Mouse (Mus musculus) ES-E14 (cell line): ENCODE data around the gene Pde2a. TPM values are rescaled to one million over a fixed set of nuclear protein-coding genes. Genes with fewer than 3 reads are reported as not detected.

Source experiments
- DNase-seq: peaks from one replicate; pipeline ENCODE4 v3.0.0-alpha.2; 2013; ENCODE audit warnings: low read depth, low spot score
- H3K27ac ChIP-seq: 2 replicates; pipeline ENCODE4 v1.5.1; 2012; ENCODE audit warnings: low read depth, mild to moderate bottlenecking, low read length, moderate library complexity, mixed read lengths; ENCODE audit not compliant: poor library complexity, insufficient read depth, severe bottlenecking
- H3K36me3 ChIP-seq: 2 replicates; pipeline ENCODE4 v1.6.1; 2012; ENCODE audit warnings: mild to moderate bottlenecking, low read length, moderate library complexity, mixed read lengths; ENCODE audit not compliant: control insufficient read depth, poor library complexity, insufficient read depth, severe bottlenecking
- H3K4me1 ChIP-seq, 2 experiments: fragments of 150-350 bp in 1 of 2; sonication (generic) in 1 of 2; 2 replicates each; pipeline ENCODE4 v1.6.1; 2012; ENCODE audit warnings: low read length in 2 of 2, mild to moderate bottlenecking in 1 of 2, mixed read lengths in 1 of 2; ENCODE audit not compliant: control insufficient read depth in 2 of 2, insufficient read depth in 2 of 2, poor library complexity in 1 of 2
- H3K4me3 ChIP-seq, 2 experiments: fragments of 150-350 bp in 1 of 2; sonication (generic) in 1 of 2; 2 replicates each; pipeline ENCODE4 v1.5.1; 2012; ENCODE audit warnings: low read length in 2 of 2, low read depth in 1 of 2, mild to moderate bottlenecking in 1 of 2, mixed read lengths in 1 of 2; ENCODE audit not compliant: insufficient read depth in 1 of 2, poor library complexity in 1 of 2, severe bottlenecking in 1 of 2
- H3K9ac ChIP-seq: 2 replicates; pipeline ENCODE4 v1.6.1; 2012; ENCODE audit warnings: low read depth, mild to moderate bottlenecking, low read length, mixed read lengths; ENCODE audit not compliant: poor library complexity, insufficient read depth, severe bottlenecking
- H3K9me3 ChIP-seq: fragments of 150-350 bp; sonication (generic); 2 replicates; pipeline ENCODE4 v1.6.1; 2012; ENCODE audit warnings: low read depth, mild to moderate bottlenecking, low read length; ENCODE audit not compliant: control insufficient read depth, insufficient read depth
- CHD2 ChIP-seq: IDR thresholded peaks from 2 replicates; pipeline ENCODE4 v1.6.1; 2014; ENCODE audit warnings: mild to moderate bottlenecking, low read depth, low read length, inconsistent platforms
- HCFC1 ChIP-seq: IDR thresholded peaks from 2 replicates; pipeline ENCODE4 v1.6.1; 2012; ENCODE audit warnings: low read length, inconsistent platforms, borderline replicate concordance; ENCODE audit not compliant: insufficient read depth
- MAFK ChIP-seq: IDR thresholded peaks from 2 replicates; pipeline ENCODE4 v1.6.1; 2014; ENCODE audit warnings: mild to moderate bottlenecking, low read depth, low read length, inconsistent platforms; ENCODE audit not compliant: insufficient read depth
- ZC3H11A ChIP-seq: IDR thresholded peaks from 2 replicates; pipeline ENCODE4 v1.6.1; 2012; ENCODE audit warnings: low read depth, mild to moderate bottlenecking, inconsistent platforms, low read length, borderline replicate concordance
- ZNF384 ChIP-seq: IDR thresholded peaks from 2 replicates; pipeline ENCODE4 v1.6.1; 2012; ENCODE audit warnings: low read depth, low read length, inconsistent platforms
- in situ Hi-C, 2 experiments: fragments of 600-800 bp; cut with MboI; formaldehyde crosslinking; loops; one replicate each; pipeline ENCODE4 v1.15.1; 2025; ENCODE audit warnings: low sequenced_read_pairs in 2 of 2, inconsistent platforms in 1 of 2; ENCODE audit not compliant: unreplicated experiment in 2 of 2
- total RNA-seq: library from RNA; depleted of rRNA; stranded (reverse); fragments of 300-350 nt; gene quantifications from 2 replicates; pipeline ENCODE4 v1.2.3, GENCODE M21; 2012

Gene Pde2a
- total RNA-seq, 1 experiment: 6.2 TPM

DNA sequence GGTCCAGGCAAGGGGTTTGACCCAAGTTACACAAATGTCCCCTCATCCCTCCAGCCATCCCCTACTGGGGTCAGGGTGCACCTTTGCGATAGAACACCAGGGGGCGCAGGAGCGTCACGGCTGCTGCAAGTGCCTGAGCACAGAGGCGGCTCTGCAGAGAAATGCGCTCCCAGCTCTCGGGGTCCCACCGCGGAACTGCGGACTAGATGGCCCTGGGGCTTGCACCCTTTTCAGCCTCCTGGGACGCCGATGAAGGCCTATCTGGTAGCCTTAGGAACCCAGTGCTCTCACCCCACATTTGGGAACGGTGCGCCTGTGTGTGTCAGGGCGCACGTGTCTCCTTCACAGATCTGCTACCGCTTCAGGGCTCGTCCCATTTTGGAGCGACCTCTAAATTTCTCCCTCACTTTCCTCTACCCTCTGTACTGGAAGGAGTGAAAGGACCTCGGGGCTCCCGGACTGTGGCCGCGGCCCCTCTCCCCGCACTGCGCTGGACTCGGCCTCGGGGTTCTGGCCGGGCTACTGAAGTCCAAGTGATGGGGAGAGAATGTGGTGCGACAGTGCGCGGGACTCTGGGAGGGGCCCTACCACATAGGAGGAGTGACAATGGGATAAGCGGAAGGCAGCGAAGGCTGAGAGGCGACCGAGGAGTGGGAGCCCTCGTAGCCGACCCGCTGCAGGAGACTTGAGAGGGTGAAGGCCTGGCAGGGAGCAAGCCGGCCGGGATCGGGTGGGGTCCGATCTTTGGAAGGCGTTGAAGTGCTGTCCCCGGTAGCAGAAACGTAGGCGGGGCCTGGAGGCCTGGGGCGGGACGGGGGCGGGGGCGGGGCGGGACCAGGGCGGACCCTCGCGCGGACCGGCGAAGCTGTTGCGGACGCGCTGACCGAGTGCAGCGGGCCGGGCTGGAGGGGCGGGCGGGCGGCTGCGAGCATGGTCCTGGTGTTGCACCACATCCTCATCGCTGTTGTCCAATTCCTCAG, 29.2 kb downstream of the Pde2a start:
- peak; percentile 75 for DNase-seq
- peak overlapping the region; percentile 70 for H3K9ac ChIP-seq
- H3K36me3 ChIP-seq: no peaks in the 10 kb centered on the region
- TF ChIP-seq ZNF384 (no peak), ZC3H11A (peak; percentile 84), MAFK (no peak), CHD2 (no peak), HCFC1 (no peak)
- no peak overlapping the region for H3K27ac ChIP-seq
- H3K4me1 ChIP-seq: no peaks in the 10 kb centered on the region
- peak overlapping the region; percentile 88 to 90 for H3K4me3 ChIP-seq
- in situ Hi-C loops: no loop called here
- H3K9me3 ChIP-seq: no peaks in the 10 kb centered on the region

DNA sequence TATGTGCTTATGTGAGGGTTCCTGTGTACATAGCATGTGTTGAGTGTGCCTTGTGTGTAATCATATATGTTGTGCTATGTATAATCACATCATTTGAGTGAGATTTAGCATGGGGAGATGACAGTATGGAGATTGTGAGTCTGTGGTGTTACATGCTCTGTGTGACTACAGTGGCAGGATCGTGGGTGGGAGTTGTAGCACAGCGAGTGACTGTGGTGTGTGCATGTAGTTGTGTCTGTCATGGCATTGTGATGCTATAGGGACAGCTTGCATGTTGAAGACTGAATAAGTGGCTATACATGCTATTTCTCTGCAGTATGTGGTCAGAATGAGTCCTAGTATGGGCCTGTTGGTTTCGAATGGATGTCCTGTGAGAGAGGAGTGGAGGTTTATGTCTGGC, 31.2 kb downstream of the Pde2a start:
- H3K36me3 ChIP-seq: no peaks in the 10 kb centered on the region
- H3K4me3 ChIP-seq: no peak overlapping the region
- H3K27ac ChIP-seq: no peak overlapping the region
- no peaks in the 10 kb centered on the region for H3K9me3 ChIP-seq
- no peak for DNase-seq
- TF ChIP-seq ZNF384 (no peak), MAFK (no peak), CHD2 (no peak)
- in situ Hi-C loops: no loop called here
- peaks cover 2 to 9% of the 10 kb centered on the region in 2 experiments; a peak in 2 of 4 replicates for H3K4me1 ChIP-seq
- no peak overlapping the region for H3K9ac ChIP-seq

DNA sequence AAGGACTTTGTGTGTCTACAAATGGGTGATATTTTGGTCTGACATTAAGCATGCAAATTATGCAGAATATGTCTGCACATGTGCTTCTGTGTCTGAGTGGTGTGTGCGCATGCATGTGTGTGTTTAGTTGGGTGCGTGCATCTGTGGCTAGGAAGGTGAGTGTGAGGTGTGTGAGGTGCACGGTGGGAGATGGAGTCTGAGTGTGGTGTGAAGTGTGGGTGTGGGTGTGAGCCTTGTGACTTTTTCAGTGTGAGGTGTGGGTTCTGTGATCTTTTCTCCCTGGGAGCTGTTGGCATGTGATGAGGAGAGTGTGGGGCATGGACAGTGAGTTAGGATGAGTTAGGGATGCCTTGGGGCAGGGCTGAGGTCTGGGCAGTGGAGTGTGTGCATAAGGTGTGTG, 31.8 kb downstream of the Pde2a start:
- no peak for DNase-seq
- Histone ChIP-seq H3K4me1 (peaks cover 2 to 10% of the 10 kb centered on the region in 2 experiments; a peak in 2 of 4 replicates), H3K27ac (no peak overlapping the region), H3K36me3 (no peaks in the 10 kb centered on the region), H3K9ac (no peak overlapping the region), H3K4me3 (no peak overlapping the region), H3K9me3 (no peaks in the 10 kb centered on the region)
- TF ChIP-seq MAFK: no peak
- TF ChIP-seq HCFC1: no peak
- no peak for TF ChIP-seq ZC3H11A
- no peak for TF ChIP-seq ZNF384
- no peak for TF ChIP-seq CHD2
- in situ Hi-C loops: no loop called here

DNA sequence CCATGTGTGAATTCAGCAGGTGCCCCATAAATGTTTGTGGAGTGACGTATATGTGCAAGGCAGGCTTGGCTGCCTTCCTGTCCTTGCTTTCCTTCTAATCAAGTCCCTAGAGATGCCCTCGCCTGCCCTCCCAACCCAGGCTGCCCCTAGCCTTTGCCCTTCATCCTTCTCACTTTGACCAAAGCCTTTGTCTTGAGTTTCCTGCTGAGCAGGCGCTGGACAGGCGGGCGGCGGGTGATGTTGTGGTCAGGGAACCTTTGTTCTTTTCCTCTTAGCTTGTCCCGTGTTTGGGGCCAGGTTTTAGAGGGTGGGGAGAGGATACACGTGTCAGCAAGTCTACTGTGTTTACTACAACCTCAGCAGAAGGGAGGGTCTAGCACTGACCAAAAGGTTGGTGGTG, 32.2 kb downstream of the Pde2a start:
- DNase-seq: no peak
- Histone ChIP-seq H3K4me3 (no peak overlapping the region), H3K4me1 (peaks cover 2 to 10% of the 10 kb centered on the region in 2 experiments; a peak in 2 of 4 replicates), H3K9ac (no peak overlapping the region), H3K27ac (no peak overlapping the region), H3K36me3 (no peaks in the 10 kb centered on the region), H3K9me3 (no peaks in the 10 kb centered on the region)
- TF ChIP-seq ZC3H11A: no peak
- TF ChIP-seq CHD2: no peak
- TF ChIP-seq HCFC1: no peak
- TF ChIP-seq MAFK: no peak
- no peak for TF ChIP-seq ZNF384
- in situ Hi-C loops: no loop called here
